Mouse (Mus musculus): ENCODE results near the gene Bco2. TPM values are rescaled to one million over a fixed set of nuclear protein-coding genes. Genes with fewer than 3 reads are reported as not detected.

The Bco2 gene
- polyA plus RNA-seq (2014; fragmentation: Nextera tagmentation; extraction: Ambion mirVana), result 0.20 and 0.23 TPM in 2 replicates

GRCm38 (mm10) chr9:50555094-50555446 is at the start of gene Bco2:
TSS of gene Bco2 (minus strand) at chr9:50555181.
- no peaks in the 10 kb centered on the region for H3K27me3 ChIP-seq (ENCODE audit: control insufficient read depth, insufficient read depth, low read length)
- DNase-seq, result no peak
- peak within 1 kb of the TSS; percentile 91 for H3K27ac ChIP-seq (replicated peaks; ENCODE audit: low read depth, low read length)
- ATAC-seq (ENCODE audit: low FRiP score, low TSS enrichment), result peak; percentile 63; the same call in 1 of the 2 replicates
- peaks cover 8% of the 10 kb centered on the region for H3K4me1 ChIP-seq (ENCODE audit: control insufficient read depth, insufficient read depth, low read length)
- peak within 1 kb of the TSS; percentile 20 for H3K4me3 ChIP-seq (replicated peaks; ENCODE audit: low read depth, low read length)
- 10% methylated on average over 2 of the region's 2 CpGs for WGBS
- H3K9ac ChIP-seq (replicated peaks; ENCODE audit: low read length), result peak within 1 kb of the TSS; percentile 42
- no peaks in the 10 kb centered on the region for H3K36me3 ChIP-seq (ENCODE audit: control insufficient read depth, insufficient read depth, low read length)
- H3K4me2 ChIP-seq (ENCODE audit: low read length), result peak within 1 kb of the TSS; percentile 50
- H3K9me3 ChIP-seq (ENCODE audit: control insufficient read depth, low read length), result no peaks in the 10 kb centered on the region

GRCm38 (mm10) chr9:50604338-50604737 is 49.4 kb upstream of the Bco2 start:
- Histone ChIP-seq H3K36me3 (ENCODE audit: control insufficient read depth, insufficient read depth, low read length) (peaks cover 48% of the 10 kb centered on the region), H3K9me3 (ENCODE audit: control insufficient read depth, low read length) (no peaks in the 10 kb centered on the region), H3K4me3 (replicated peaks; ENCODE audit: low read depth, low read length) (peak overlapping the region; percentile 86), H3K4me2 (ENCODE audit: low read length) (peak overlapping the region; percentile 94), H3K27me3 (ENCODE audit: control insufficient read depth, insufficient read depth, low read length) (no peaks in the 10 kb centered on the region), H3K4me1 (ENCODE audit: control insufficient read depth, insufficient read depth, low read length) (peaks cover 23% of the 10 kb centered on the region), H3K9ac (replicated peaks; ENCODE audit: low read length) (peak overlapping the region; percentile 85), H3K27ac (replicated peaks; ENCODE audit: low read depth, low read length) (peak overlapping the region; percentile 87)
- no peak for DNase-seq
- no peak for ATAC-seq (ENCODE audit: low FRiP score, low TSS enrichment)
- 5% methylated on average over 6 of the region's 6 CpGs for WGBS

GRCm38 (mm10) chr9:50603998-50604324 is 49.0 kb upstream of the Bco2 start:
- H3K27ac ChIP-seq (replicated peaks; ENCODE audit: low read depth, low read length), result peak overlapping the region; percentile 87
- H3K9me3 ChIP-seq (ENCODE audit: control insufficient read depth, low read length), result no peaks in the 10 kb centered on the region
- H3K9ac ChIP-seq (replicated peaks; ENCODE audit: low read length), result peak overlapping the region; percentile 85
- peaks cover 48% of the 10 kb centered on the region for H3K36me3 ChIP-seq (ENCODE audit: control insufficient read depth, insufficient read depth, low read length)
- under 1% methylated on average over 24 of the region's 24 CpGs for WGBS
- peaks cover 23% of the 10 kb centered on the region for H3K4me1 ChIP-seq (ENCODE audit: control insufficient read depth, insufficient read depth, low read length)
- ATAC-seq (ENCODE audit: low FRiP score, low TSS enrichment), result peak; percentile 88
- no peaks in the 10 kb centered on the region for H3K27me3 ChIP-seq (ENCODE audit: control insufficient read depth, insufficient read depth, low read length)
- H3K4me3 ChIP-seq (replicated peaks; ENCODE audit: low read depth, low read length), result peak overlapping the region; percentile 86
- H3K4me2 ChIP-seq (ENCODE audit: low read length), result peak overlapping the region; percentile 94
- DNase-seq, result no peak

GRCm38 (mm10) chr9:50603189-50603997 is 48.4 kb upstream of the Bco2 start, which contains the start of the genes Sdhd and Timm8b:
TSS of gene Sdhd (minus strand) at chr9:50603812.
TSS of gene Timm8b (plus strand) at chr9:50603910.
- Histone ChIP-seq H3K27ac (replicated peaks; ENCODE audit: low read depth, low read length) (peak within 1 kb of the TSS; percentile 87), H3K4me3 (replicated peaks; ENCODE audit: low read depth, low read length) (peak within 1 kb of the TSS; percentile 86), H3K4me1 (ENCODE audit: control insufficient read depth, insufficient read depth, low read length) (peaks cover 23% of the 10 kb centered on the region), H3K4me2 (ENCODE audit: low read length) (peak within 1 kb of the TSS; percentile 94), H3K27me3 (ENCODE audit: control insufficient read depth, insufficient read depth, low read length) (no peaks in the 10 kb centered on the region), H3K9ac (replicated peaks; ENCODE audit: low read length) (peak within 1 kb of the TSS; percentile 85), H3K9me3 (ENCODE audit: control insufficient read depth, low read length) (no peaks in the 10 kb centered on the region), H3K36me3 (ENCODE audit: control insufficient read depth, insufficient read depth, low read length) (peaks cover 48% of the 10 kb centered on the region)
- DNase-seq (peak; percentile 98), ATAC-seq (ENCODE audit: low FRiP score, low TSS enrichment) (peak; percentile 97)
- under 1% methylated on average over 48 of the region's 48 CpGs for WGBS

GRCm38 (mm10) chr9:50602055-50602845 is 47.3 kb upstream of the Bco2 start:
- Histone ChIP-seq H3K27me3 (ENCODE audit: control insufficient read depth, insufficient read depth, low read length) (no peaks in the 10 kb centered on the region), H3K27ac (replicated peaks; ENCODE audit: low read depth, low read length) (no peak overlapping the region), H3K4me2 (ENCODE audit: low read length) (peak overlapping the region; percentile 94), H3K36me3 (ENCODE audit: control insufficient read depth, insufficient read depth, low read length) (peaks cover 48% of the 10 kb centered on the region), H3K4me3 (replicated peaks; ENCODE audit: low read depth, low read length) (peak overlapping the region; percentile 86), H3K9ac (replicated peaks; ENCODE audit: low read length) (no peak overlapping the region; the same call in 1 of the 2 replicates), H3K9me3 (ENCODE audit: control insufficient read depth, low read length) (no peaks in the 10 kb centered on the region), H3K4me1 (ENCODE audit: control insufficient read depth, insufficient read depth, low read length) (peaks cover 23% of the 10 kb centered on the region)
- WGBS, result 91% methylated on average over 7 of the region's 7 CpGs
- no peak for DNase-seq
- ATAC-seq (ENCODE audit: low FRiP score, low TSS enrichment), result no peak

- Histone ChIP-seq H3K27me3 (ENCODE audit: control insufficient read depth, insufficient read depth, low read length) (no peaks in the 10 kb centered on the region), H3K9me3 (ENCODE audit: control insufficient read depth, low read length) (no peaks in the 10 kb centered on the region), H3K9ac (replicated peaks; ENCODE audit: low read length) (no peak overlapping the region), H3K4me1 (ENCODE audit: control insufficient read depth, insufficient read depth, low read length) (peaks cover 23% of the 10 kb centered on the region), H3K4me2 (ENCODE audit: low read length) (no peak overlapping the region), H3K27ac (replicated peaks; ENCODE audit: low read depth, low read length) (no peak overlapping the region), H3K4me3 (replicated peaks; ENCODE audit: low read depth, low read length) (no peak overlapping the region), H3K36me3 (ENCODE audit: control insufficient read depth, insufficient read depth, low read length) (peaks cover 53% of the 10 kb centered on the region)
- 85% methylated on average over 6 of the region's 6 CpGs for WGBS
- no peak for ATAC-seq (ENCODE audit: low FRiP score, low TSS enrichment)
- DNase-seq, result no peak
These were observed 46.6 kb upstream of the Bco2 start for GRCm38 (mm10) chr9:50601536-50601935.

GRCm38 (mm10) chr9:50596973-50597372 is 42.0 kb upstream of the Bco2 start:
- 97% methylated on average over 8 of the region's 8 CpGs for WGBS
- ATAC-seq (ENCODE audit: low FRiP score, low TSS enrichment) (no peak), DNase-seq (no peak)
- Histone ChIP-seq H3K27me3 (ENCODE audit: control insufficient read depth, insufficient read depth, low read length) (no peaks in the 10 kb centered on the region), H3K4me2 (ENCODE audit: low read length) (no peak overlapping the region), H3K27ac (replicated peaks; ENCODE audit: low read depth, low read length) (no peak overlapping the region), H3K4me1 (ENCODE audit: control insufficient read depth, insufficient read depth, low read length) (peaks cover 3% of the 10 kb centered on the region), H3K4me3 (replicated peaks; ENCODE audit: low read depth, low read length) (no peak overlapping the region), H3K9me3 (ENCODE audit: control insufficient read depth, low read length) (no peaks in the 10 kb centered on the region), H3K9ac (replicated peaks; ENCODE audit: low read length) (no peak overlapping the region), H3K36me3 (ENCODE audit: control insufficient read depth, insufficient read depth, low read length) (peaks cover 57% of the 10 kb centered on the region)

- no peaks in the 10 kb centered on the region for H3K9me3 ChIP-seq (ENCODE audit: control insufficient read depth, low read length)
- WGBS, result 80% methylated on average over 12 of the region's 12 CpGs
- H3K27ac ChIP-seq (replicated peaks; ENCODE audit: low read depth, low read length), result no peak overlapping the region
- no peak for ATAC-seq (ENCODE audit: low FRiP score, low TSS enrichment)
- no peak overlapping the region for H3K4me3 ChIP-seq (replicated peaks; ENCODE audit: low read depth, low read length)
- H3K4me2 ChIP-seq (ENCODE audit: low read length), result no peak overlapping the region
- peaks cover 50% of the 10 kb centered on the region for H3K36me3 ChIP-seq (ENCODE audit: control insufficient read depth, insufficient read depth, low read length)
- H3K27me3 ChIP-seq (ENCODE audit: control insufficient read depth, insufficient read depth, low read length), result no peaks in the 10 kb centered on the region
- no peak for DNase-seq
- H3K9ac ChIP-seq (replicated peaks; ENCODE audit: low read length), result no peak overlapping the region
- no peaks in the 10 kb centered on the region for H3K4me1 ChIP-seq (ENCODE audit: control insufficient read depth, insufficient read depth, low read length)
These were observed 39.9 kb upstream of the Bco2 start for GRCm38 (mm10) chr9:50594794-50595417.

Measured in midbrain, embryonic 14.5 days (tissue).